Mouse (Mus musculus): Measurements from ENCODE around the gene 4921524J17Rik. TPM values are rescaled to one million over a fixed set of nuclear protein-coding genes. Genes with fewer than 3 reads are reported as not detected.

4921524J17Rik gene
- polyA plus RNA-seq, 1 experiment from 2014 or later: 45.0 TPM

DNA sequence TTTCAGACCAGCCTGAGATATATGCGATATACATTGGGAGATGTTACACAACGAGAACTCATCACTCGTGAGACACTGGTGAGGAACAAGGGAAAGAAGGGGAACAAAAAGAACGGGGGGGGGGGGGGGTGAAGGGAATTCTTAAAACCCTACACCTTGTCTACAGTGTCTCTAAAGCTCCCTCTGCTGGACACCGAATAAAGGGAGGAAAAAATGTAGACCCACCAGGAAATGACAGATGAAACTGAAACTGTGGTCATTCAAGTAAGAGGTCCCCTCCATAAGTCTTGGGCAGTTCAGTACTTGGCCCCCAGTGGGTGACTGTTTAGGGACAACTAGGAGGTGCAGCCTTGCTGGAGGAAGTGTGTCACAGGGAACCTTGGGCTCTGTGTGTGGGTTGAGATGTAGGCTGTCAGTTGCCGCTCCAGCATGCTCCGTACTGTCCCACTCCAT is 24.6 kb downstream of the 4921524J17Rik start:
- DNase-seq (ENCODE audit: low spot score): no peak

DNA sequence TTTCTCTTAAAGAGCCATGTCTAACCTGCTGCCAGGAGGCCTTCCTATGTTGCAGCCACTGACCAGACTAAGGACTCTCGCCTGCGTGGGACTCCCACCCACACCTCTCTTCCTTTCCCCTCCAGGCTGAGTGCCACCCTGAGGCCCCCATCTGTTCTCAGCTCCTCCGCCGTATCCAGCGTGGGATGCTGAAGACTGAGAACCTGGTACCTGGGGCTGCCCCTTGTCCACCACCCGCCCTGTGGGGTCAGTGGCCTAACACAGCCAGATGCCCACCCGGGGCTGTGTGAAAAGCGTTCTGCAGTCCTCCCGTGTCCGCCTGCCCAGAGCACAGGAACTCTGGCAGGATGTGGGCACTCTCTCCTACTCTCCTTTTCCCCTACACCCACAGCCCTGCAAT is 26.7 kb downstream of the 4921524J17Rik start:
- no peak overlapping the region for H3K27ac ChIP-seq (replicated peaks; ENCODE audit: low read depth, low read length)
- ATAC-seq (ENCODE audit: insufficient number of reproducible peaks, low FRiP score, low TSS enrichment, low read depth): no peak
- H3K27me3 ChIP-seq (ENCODE audit: control insufficient read depth, insufficient read depth, low read length): no peaks in the 10 kb centered on the region

More for the DNA sequence above, 24.6 kb downstream of the 4921524J17Rik start:
- H3K9ac ChIP-seq (ENCODE audit: low read length): no peak overlapping the region
- 77% methylated on average over 7 of the region's 7 CpGs for WGBS
- H3K4me2 ChIP-seq (ENCODE audit: low read depth, severe bottlenecking): no peak overlapping the region
- H3K27ac ChIP-seq (replicated peaks; ENCODE audit: low read depth, low read length): no peak overlapping the region
- H3K36me3 ChIP-seq (ENCODE audit: control insufficient read depth, insufficient read depth, low read length): peaks cover 2% of the 10 kb centered on the region; the same call in 1 of the 2 replicates
- no peak overlapping the region for H3K4me3 ChIP-seq (ENCODE audit: low read depth, low read length)
- no peaks in the 10 kb centered on the region for H3K9me3 ChIP-seq (ENCODE audit: control insufficient read depth, low read length)
- ATAC-seq (ENCODE audit: insufficient number of reproducible peaks, low FRiP score, low TSS enrichment, low read depth): no peak
- no peaks in the 10 kb centered on the region for H3K27me3 ChIP-seq (ENCODE audit: control insufficient read depth, insufficient read depth, low read length)
- H3K4me1 ChIP-seq (ENCODE audit: control insufficient read depth, insufficient read depth, low read length): no peaks in the 10 kb centered on the region

DNA sequence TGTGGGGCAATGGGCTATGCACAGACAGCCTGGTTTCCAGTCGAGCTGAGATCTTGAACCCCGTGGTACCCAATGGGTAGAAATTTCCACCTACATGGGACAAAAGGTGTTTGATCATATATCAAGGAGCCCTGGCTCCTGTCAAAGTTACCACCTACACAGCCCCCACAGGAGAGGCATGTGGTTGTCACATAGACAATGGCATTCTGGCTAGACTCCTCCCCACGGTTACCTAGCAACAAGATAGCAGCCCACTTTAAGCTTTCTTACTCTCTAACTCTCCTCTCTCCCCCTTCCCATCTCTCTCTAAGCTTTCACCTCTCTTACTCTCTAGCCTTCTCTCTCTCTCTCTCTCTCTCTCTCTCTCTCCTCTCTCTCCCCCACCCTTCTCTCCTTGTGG is 27.2 kb downstream of the 4921524J17Rik start:
- H3K9me3 ChIP-seq (ENCODE audit: control insufficient read depth, low read length): no peaks in the 10 kb centered on the region
- H3K27me3 ChIP-seq (ENCODE audit: control insufficient read depth, insufficient read depth, low read length): no peaks in the 10 kb centered on the region

More for the DNA sequence above, 26.7 kb downstream of the 4921524J17Rik start:
- DNase-seq (ENCODE audit: low spot score): no peak
- WGBS: 76% methylated on average over 10 of the region's 10 CpGs
- H3K4me1 ChIP-seq (ENCODE audit: control insufficient read depth, insufficient read depth, low read length): no peaks in the 10 kb centered on the region
- H3K9ac ChIP-seq (ENCODE audit: low read length): no peak overlapping the region
- H3K4me2 ChIP-seq (ENCODE audit: low read depth, severe bottlenecking): no peak overlapping the region
- no peak overlapping the region for H3K4me3 ChIP-seq (ENCODE audit: low read depth, low read length)
- H3K36me3 ChIP-seq (ENCODE audit: control insufficient read depth, insufficient read depth, low read length): peaks cover 2% of the 10 kb centered on the region; the same call in 1 of the 2 replicates
- H3K9me3 ChIP-seq (ENCODE audit: control insufficient read depth, low read length): no peaks in the 10 kb centered on the region

GRCm38 (mm10) chr8:85398548-85398947 is 34.1 kb downstream of the 4921524J17Rik start:
- H3K9ac ChIP-seq (ENCODE audit: low read length): no peak overlapping the region
- no peak overlapping the region for H3K4me2 ChIP-seq (ENCODE audit: low read depth, severe bottlenecking)
- H3K9me3 ChIP-seq (ENCODE audit: control insufficient read depth, low read length): no peaks in the 10 kb centered on the region
- H3K4me3 ChIP-seq (ENCODE audit: low read depth, low read length): no peak overlapping the region
- no peaks in the 10 kb centered on the region for H3K4me1 ChIP-seq (ENCODE audit: control insufficient read depth, insufficient read depth, low read length)
- ATAC-seq (ENCODE audit: insufficient number of reproducible peaks, low FRiP score, low TSS enrichment, low read depth) (no peak), DNase-seq (ENCODE audit: low spot score) (no peak)
- no peaks in the 10 kb centered on the region for H3K36me3 ChIP-seq (ENCODE audit: control insufficient read depth, insufficient read depth, low read length)
- no peaks in the 10 kb centered on the region for H3K27me3 ChIP-seq (ENCODE audit: control insufficient read depth, insufficient read depth, low read length)
- no peak overlapping the region for H3K27ac ChIP-seq (replicated peaks; ENCODE audit: low read depth, low read length)
- 86% methylated on average over 4 of the region's 4 CpGs for WGBS

More for the DNA sequence above, 27.2 kb downstream of the 4921524J17Rik start:
- no peak for DNase-seq (ENCODE audit: low spot score)
- Histone ChIP-seq H3K4me2 (ENCODE audit: low read depth, severe bottlenecking) (no peak overlapping the region), H3K4me3 (ENCODE audit: low read depth, low read length) (no peak overlapping the region), H3K36me3 (ENCODE audit: control insufficient read depth, insufficient read depth, low read length) (no peaks in the 10 kb centered on the region; the same call in 1 of the 2 replicates), H3K4me1 (ENCODE audit: control insufficient read depth, insufficient read depth, low read length) (no peaks in the 10 kb centered on the region), H3K27ac (replicated peaks; ENCODE audit: low read depth, low read length) (no peak overlapping the region), H3K9ac (ENCODE audit: low read length) (no peak overlapping the region)
- 43% methylated on average over 3 of the region's 3 CpGs for WGBS
- ATAC-seq (ENCODE audit: insufficient number of reproducible peaks, low FRiP score, low TSS enrichment, low read depth): no peak

DNA sequence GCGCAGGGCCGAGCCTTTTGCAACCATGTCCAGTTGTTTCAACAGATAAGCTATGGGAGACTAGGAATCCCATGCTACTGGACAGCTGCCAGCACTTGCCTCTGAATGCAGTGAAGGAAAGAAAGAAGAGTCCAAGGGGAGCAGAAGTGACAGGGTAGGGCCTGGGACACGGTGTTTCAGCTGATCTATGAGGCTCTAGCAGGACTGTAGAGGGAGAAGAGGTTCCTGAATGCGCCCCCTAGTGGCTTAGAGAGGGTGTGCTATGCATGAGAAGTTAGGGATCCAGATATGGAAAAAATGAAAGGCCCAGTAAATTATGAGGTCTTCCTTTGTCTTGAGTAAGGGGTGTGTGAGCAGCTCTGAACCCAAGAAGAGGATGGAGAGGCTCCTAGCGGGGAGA is 35.1 kb downstream of the 4921524J17Rik start:
- Histone ChIP-seq H3K27me3 (ENCODE audit: control insufficient read depth, insufficient read depth, low read length) (no peaks in the 10 kb centered on the region), H3K4me3 (ENCODE audit: low read depth, low read length) (no peak overlapping the region), H3K9ac (ENCODE audit: low read length) (no peak overlapping the region), H3K4me2 (ENCODE audit: low read depth, severe bottlenecking) (no peak overlapping the region), H3K9me3 (ENCODE audit: control insufficient read depth, low read length) (no peaks in the 10 kb centered on the region), H3K4me1 (ENCODE audit: control insufficient read depth, insufficient read depth, low read length) (no peaks in the 10 kb centered on the region), H3K36me3 (ENCODE audit: control insufficient read depth, insufficient read depth, low read length) (no peaks in the 10 kb centered on the region), H3K27ac (replicated peaks; ENCODE audit: low read depth, low read length) (no peak overlapping the region)
- DNase-seq (ENCODE audit: low spot score): peak; percentile 57
- ATAC-seq (ENCODE audit: insufficient number of reproducible peaks, low FRiP score, low TSS enrichment, low read depth): no peak
- WGBS: 45% methylated on average over 5 of the region's 5 CpGs

DNA sequence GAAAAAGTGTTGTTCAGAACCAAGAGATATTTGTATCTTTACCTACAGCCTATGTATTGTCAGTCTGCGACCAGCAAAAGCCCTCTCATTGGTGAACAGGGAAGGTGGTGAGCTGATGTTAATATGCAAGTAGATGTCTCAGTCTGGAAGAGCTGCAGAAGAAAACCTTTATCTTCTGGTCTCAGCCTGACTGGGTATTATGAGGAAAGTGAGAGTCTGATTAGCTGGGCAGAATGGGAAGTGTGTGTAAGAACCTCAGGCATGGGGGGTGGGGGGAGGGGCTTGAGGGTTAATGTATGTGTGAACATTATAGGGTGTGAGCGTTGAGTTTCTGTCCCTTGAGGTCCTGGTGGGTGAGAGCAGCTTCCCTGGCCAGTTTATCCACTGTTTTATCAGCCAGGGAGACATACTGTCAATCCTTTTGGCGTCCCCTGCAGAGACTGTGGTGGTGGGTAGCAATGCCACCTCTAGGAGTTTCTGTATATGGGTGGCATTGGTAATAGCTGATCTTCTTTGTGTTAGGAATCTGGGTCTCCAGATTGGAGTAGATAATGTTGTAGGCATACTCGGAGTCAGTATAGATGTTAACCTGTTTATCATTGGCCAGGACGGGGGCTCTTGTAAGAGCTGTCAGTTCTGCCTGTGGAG is 36.1 kb downstream of the 4921524J17Rik start:
- H3K27ac ChIP-seq (replicated peaks; ENCODE audit: low read depth, low read length): no peak overlapping the region
- no peaks in the 10 kb centered on the region for H3K4me1 ChIP-seq (ENCODE audit: control insufficient read depth, insufficient read depth, low read length)
- no peaks in the 10 kb centered on the region for H3K9me3 ChIP-seq (ENCODE audit: control insufficient read depth, low read length)
- no peak for DNase-seq (ENCODE audit: low spot score)
- WGBS: 84% methylated on average over 5 of the region's 5 CpGs
- no peak overlapping the region for H3K4me2 ChIP-seq (ENCODE audit: low read depth, severe bottlenecking)
- H3K9ac ChIP-seq (ENCODE audit: low read length): no peak overlapping the region
- no peaks in the 10 kb centered on the region for H3K27me3 ChIP-seq (ENCODE audit: control insufficient read depth, insufficient read depth, low read length)
- ATAC-seq (ENCODE audit: insufficient number of reproducible peaks, low FRiP score, low TSS enrichment, low read depth): no peak
- H3K36me3 ChIP-seq (ENCODE audit: control insufficient read depth, insufficient read depth, low read length): no peaks in the 10 kb centered on the region
- no peak overlapping the region for H3K4me3 ChIP-seq (ENCODE audit: low read depth, low read length)

GRCm38 (mm10) chr8:85395681-85396431 is 36.8 kb downstream of the 4921524J17Rik start:
- Histone ChIP-seq H3K9me3 (ENCODE audit: control insufficient read depth, low read length) (no peaks in the 10 kb centered on the region), H3K27ac (replicated peaks; ENCODE audit: low read depth, low read length) (no peak overlapping the region), H3K4me1 (ENCODE audit: control insufficient read depth, insufficient read depth, low read length) (no peaks in the 10 kb centered on the region), H3K36me3 (ENCODE audit: control insufficient read depth, insufficient read depth, low read length) (no peaks in the 10 kb centered on the region), H3K4me3 (ENCODE audit: low read depth, low read length) (no peak overlapping the region), H3K27me3 (ENCODE audit: control insufficient read depth, insufficient read depth, low read length) (no peaks in the 10 kb centered on the region), H3K4me2 (ENCODE audit: low read depth, severe bottlenecking) (no peak overlapping the region), H3K9ac (ENCODE audit: low read length) (no peak overlapping the region)
- 80% methylated on average over 8 of the region's 8 CpGs for WGBS
- ATAC-seq (ENCODE audit: insufficient number of reproducible peaks, low FRiP score, low TSS enrichment, low read depth) (no peak), DNase-seq (ENCODE audit: low spot score) (no peak)

- Histone ChIP-seq H3K4me1 (ENCODE audit: control insufficient read depth, insufficient read depth, low read length) (no peaks in the 10 kb centered on the region), H3K9me3 (ENCODE audit: control insufficient read depth, low read length) (no peaks in the 10 kb centered on the region), H3K27ac (replicated peaks; ENCODE audit: low read depth, low read length) (no peak overlapping the region), H3K9ac (ENCODE audit: low read length) (no peak overlapping the region), H3K4me3 (ENCODE audit: low read depth, low read length) (no peak overlapping the region), H3K4me2 (ENCODE audit: low read depth, severe bottlenecking) (no peak overlapping the region), H3K36me3 (ENCODE audit: control insufficient read depth, insufficient read depth, low read length) (no peaks in the 10 kb centered on the region), H3K27me3 (ENCODE audit: control insufficient read depth, insufficient read depth, low read length) (no peaks in the 10 kb centered on the region)
- DNase-seq (ENCODE audit: low spot score): no peak
- 75% methylated on average over 3 of the region's 3 CpGs for WGBS
- no peak for ATAC-seq (ENCODE audit: insufficient number of reproducible peaks, low FRiP score, low TSS enrichment, low read depth)
Observed at GRCm38 (mm10) chr8:85395017-85395416, 37.6 kb downstream of the 4921524J17Rik start.
